Mouse (Mus musculus) intestine, postnatal 0 days (tissue): ENCODE measurements around the gene Lingo4. TPM values are rescaled to one million over a fixed set of nuclear protein-coding genes. Genes with fewer than 3 reads are reported as not detected.

ENCODE experiments used
- ATAC-seq: fragments of 200-750 bp; cut with Nextera tagmentation; 2 replicates; pipeline ENCODE4 v1.8.0; 2017; ENCODE audit warnings: mild to moderate bottlenecking, moderate TSS enrichment, moderate library complexity
- H3K27ac ChIP-seq: fragments of 300-500 bp; sonication (generic); 2 replicates; pipeline ENCODE4 v1.5.1; 2014; ENCODE audit warnings: mild to moderate bottlenecking, low read depth, low read length, moderate library complexity
- H3K27me3 ChIP-seq: fragments of 300-500 bp; sonication (generic); replicated peaks from 2 replicates; pipeline ENCODE4 v1.6.1; 2014; ENCODE audit warnings: low read length, mixed read lengths; ENCODE audit not compliant: control insufficient read depth, insufficient read depth
- H3K36me3 ChIP-seq: fragments of 300-500 bp; sonication (generic); 2 replicates; pipeline ENCODE4 v1.6.1; 2014; ENCODE audit warnings: mild to moderate bottlenecking, moderate library complexity; ENCODE audit not compliant: control insufficient read depth, insufficient read depth
- H3K4me1 ChIP-seq: fragments of 300-500 bp; sonication (generic); replicated peaks from 2 replicates; pipeline ENCODE4 v1.6.1; 2014; ENCODE audit warnings: antibody characterized with exemption, low read length, mixed read lengths; ENCODE audit not compliant: control insufficient read depth, insufficient read depth
- H3K4me2 ChIP-seq: fragments of 300-500 bp; sonication (generic); replicated peaks from 2 replicates; pipeline ENCODE4 v1.6.1; 2014; ENCODE audit warnings: low read depth, mild to moderate bottlenecking, moderate library complexity
- H3K4me3 ChIP-seq: fragments of 300-500 bp; sonication (generic); 2 replicates; pipeline ENCODE4 v1.5.1; 2014; ENCODE audit warnings: low read depth, low read length
- H3K9ac ChIP-seq: fragments of 300-500 bp; sonication (generic); 2 replicates; pipeline ENCODE4 v1.6.1; 2014; ENCODE audit warnings: mild to moderate bottlenecking, low read depth, low read length
- H3K9me3 ChIP-seq: fragments of 300-500 bp; sonication (generic); 2 replicates; pipeline ENCODE4 v1.6.1; 2016; ENCODE audit warnings: mixed run types; ENCODE audit not compliant: control insufficient read depth
- CTCF ChIP-seq: sonication (generic); IDR thresholded peaks from 2 replicates; pipeline ENCODE4 v1.5.1; 2016; ENCODE audit warnings: low read depth, mild to moderate bottlenecking, control low read depth, antibody characterized with exemption, moderate library complexity
- WGBS: fragments of 180-500 bp; shearing (Covaris S2); extraction: QIAGEN DNeasy Blood & Tissue Kit; methylation state at CpG from one replicate; pipeline ENCODE4 v1.1.7; 2014; 5-methylcytosine and 5-hydroxymethylcytosine counted together
- polyA plus RNA-seq: library from polyadenylated mRNA; unstranded; fragments of >200 nt; fragmentation: Nextera tagmentation; extraction: Ambion mirVana; gene quantifications from 2 replicates; pipeline ENCODE4 v1.2.1, GENCODE M21; 2015

The Lingo4 gene
- polyA plus RNA-seq, 1 experiment from 2014 or later, result 0.68 TPM

DNA sequence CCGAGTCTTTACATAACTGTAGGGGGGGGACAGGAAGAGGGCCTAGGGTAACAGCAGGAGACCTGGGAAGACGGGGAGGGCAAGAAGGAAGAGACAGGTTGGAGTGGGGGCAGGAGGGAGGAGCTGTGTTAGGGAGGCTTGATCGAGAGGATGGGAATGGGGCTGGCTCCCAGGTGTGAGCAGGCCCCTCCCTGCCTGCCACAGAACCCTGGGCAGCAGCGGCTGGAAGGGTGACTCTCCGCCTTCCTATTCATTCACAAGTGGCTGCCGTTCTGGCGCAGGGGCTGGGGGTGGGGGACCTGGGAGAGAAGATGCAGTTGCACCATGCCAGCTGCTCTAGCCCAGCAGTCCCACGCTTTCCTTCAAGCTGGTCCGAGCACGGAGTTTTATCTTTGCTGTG is 25.2 kb upstream of the Lingo4 start:
- Histone ChIP-seq H3K4me3 (peak overlapping the region; percentile 53), H3K4me1 (peaks cover 11% of the 10 kb centered on the region; the same call in 1 of the 2 replicates), H3K36me3 (peaks cover 6% of the 10 kb centered on the region; the same call in 1 of the 2 replicates), H3K9me3 (no peaks in the 10 kb centered on the region), H3K27ac (peak overlapping the region; percentile 77), H3K4me2 (peak overlapping the region; percentile 71), H3K9ac (peak overlapping the region; percentile 53), H3K27me3 (no peaks in the 10 kb centered on the region)
- WGBS, result 5% methylated on average over 10 of the region's 10 CpGs
- TF ChIP-seq CTCF, result no peak
- peak; percentile 29; the same call in 1 of the 2 replicates for ATAC-seq

GRCm38 (mm10) chr3:94373597-94374011 is 24.7 kb upstream of the Lingo4 start:
- Histone ChIP-seq H3K4me1 (peaks cover 11% of the 10 kb centered on the region; the same call in 1 of the 2 replicates), H3K27ac (peak overlapping the region; percentile 77), H3K9me3 (no peaks in the 10 kb centered on the region), H3K9ac (peak overlapping the region; percentile 53), H3K36me3 (peaks cover 7% of the 10 kb centered on the region; the same call in 1 of the 2 replicates), H3K4me2 (peak overlapping the region; percentile 71), H3K27me3 (no peaks in the 10 kb centered on the region), H3K4me3 (peak overlapping the region; percentile 53)
- TF ChIP-seq CTCF, result no peak
- 2% methylated on average over 5 of the region's 5 CpGs for WGBS
- peak; percentile 14 for ATAC-seq

GRCm38 (mm10) chr3:94374636-94375035 is 23.7 kb upstream of the Lingo4 start:
- Histone ChIP-seq H3K4me1 (peaks cover 11% of the 10 kb centered on the region; the same call in 1 of the 2 replicates), H3K4me3 (no peak overlapping the region), H3K9me3 (no peaks in the 10 kb centered on the region), H3K27ac (no peak overlapping the region), H3K9ac (no peak overlapping the region), H3K27me3 (no peaks in the 10 kb centered on the region), H3K36me3 (peaks cover 7% of the 10 kb centered on the region; the same call in 1 of the 2 replicates), H3K4me2 (peak overlapping the region; percentile 71)
- TF ChIP-seq CTCF, result no peak
- no peak for ATAC-seq

GRCm38 (mm10) chr3:94375146-94375545 is 23.2 kb upstream of the Lingo4 start:
- H3K27me3 ChIP-seq, result no peaks in the 10 kb centered on the region
- no peak overlapping the region for H3K4me3 ChIP-seq
- H3K4me2 ChIP-seq, result peak overlapping the region; percentile 71; the same call in 1 of the 2 replicates
- H3K36me3 ChIP-seq, result peaks cover 7% of the 10 kb centered on the region; the same call in 1 of the 2 replicates
- TF ChIP-seq CTCF, result no peak
- no peak for ATAC-seq
- no peaks in the 10 kb centered on the region for H3K9me3 ChIP-seq
- peaks cover 11% of the 10 kb centered on the region; the same call in 1 of the 2 replicates for H3K4me1 ChIP-seq
- H3K9ac ChIP-seq, result no peak overlapping the region
- H3K27ac ChIP-seq, result no peak overlapping the region
- 74% methylated on average over 2 of the region's 2 CpGs for WGBS

DNA sequence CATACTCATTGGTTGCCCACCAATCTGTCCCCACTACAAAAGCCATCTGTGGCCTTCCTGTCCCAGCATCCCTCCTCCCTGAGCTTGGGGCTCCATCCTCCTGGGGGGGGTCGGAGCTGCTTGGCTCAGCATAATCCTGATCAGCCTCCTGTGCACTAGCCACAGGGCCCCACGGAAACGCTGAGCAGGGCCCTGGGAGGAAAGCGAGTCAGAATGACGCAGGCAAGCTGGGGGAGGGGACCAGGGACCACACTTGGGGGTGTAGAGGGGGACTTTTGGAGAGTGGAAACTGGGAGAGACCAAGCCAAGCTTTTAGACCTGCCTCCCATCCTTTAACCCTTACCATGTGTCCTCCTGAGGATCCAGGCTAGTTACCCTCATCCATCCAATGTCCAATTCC is 22.5 kb upstream of the Lingo4 start:
- no peaks in the 10 kb centered on the region for H3K9me3 ChIP-seq
- no peak overlapping the region for H3K4me3 ChIP-seq
- no peaks in the 10 kb centered on the region for H3K27me3 ChIP-seq
- H3K4me2 ChIP-seq, result no peak overlapping the region
- WGBS, result 57% methylated on average over 5 of the region's 5 CpGs
- peaks cover 7% of the 10 kb centered on the region; the same call in 1 of the 2 replicates for H3K36me3 ChIP-seq
- peaks cover 11% of the 10 kb centered on the region; the same call in 1 of the 2 replicates for H3K4me1 ChIP-seq
- no peak overlapping the region for H3K9ac ChIP-seq
- no peak overlapping the region for H3K27ac ChIP-seq
- no peak for TF ChIP-seq CTCF
- ATAC-seq, result no peak

DNA sequence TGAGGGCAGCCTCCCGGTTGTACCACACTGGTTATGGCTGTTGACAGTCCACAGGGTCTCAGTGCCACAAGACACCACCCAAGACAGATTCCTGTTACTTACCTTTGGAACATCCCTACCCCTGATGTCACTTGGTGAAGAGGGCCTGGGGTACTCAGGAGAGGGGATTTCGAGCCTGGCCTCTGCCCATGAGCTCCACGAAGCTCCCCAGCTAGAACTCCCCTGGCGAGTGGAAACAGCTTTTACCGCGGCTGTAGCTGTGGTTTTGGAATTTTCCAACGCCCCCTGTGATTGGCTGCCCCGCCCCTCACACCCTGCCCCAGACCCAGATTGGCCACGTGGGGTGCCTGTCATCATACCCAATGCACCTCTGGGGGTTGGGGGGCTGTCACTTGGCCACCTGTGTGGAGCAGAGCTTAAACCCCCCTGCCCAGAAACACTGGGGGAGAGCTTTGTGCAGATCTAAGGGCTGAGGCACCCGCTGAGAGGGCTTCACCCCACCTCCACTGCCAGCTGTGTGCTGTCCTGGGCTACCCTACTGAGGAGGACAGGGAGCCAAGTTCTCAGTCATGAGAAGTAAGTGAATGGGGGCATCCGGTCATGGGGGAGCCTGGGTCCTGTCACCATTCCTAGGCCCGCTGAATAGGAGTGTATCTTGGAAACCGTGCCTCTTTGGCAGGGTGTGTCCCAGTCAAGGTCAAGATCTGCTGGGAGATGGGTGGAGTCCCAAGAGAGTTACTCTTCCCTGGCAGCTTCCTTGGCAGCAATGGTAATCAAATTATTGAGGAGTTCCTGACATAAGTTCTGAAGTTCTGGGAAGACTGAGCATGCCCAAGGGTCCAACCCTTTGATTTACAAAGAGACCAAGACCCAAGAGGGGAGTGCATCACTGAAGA is 21.0 kb upstream of the Lingo4 start:
- Histone ChIP-seq H3K4me1 (peaks cover 11% of the 10 kb centered on the region; the same call in 1 of the 2 replicates), H3K4me3 (no peak overlapping the region), H3K9ac (no peak overlapping the region), H3K36me3 (peaks cover 7% of the 10 kb centered on the region; the same call in 1 of the 2 replicates), H3K27me3 (no peaks in the 10 kb centered on the region), H3K27ac (no peak overlapping the region), H3K4me2 (no peak overlapping the region), H3K9me3 (no peaks in the 10 kb centered on the region)
- ATAC-seq, result no peak
- WGBS, result 19% methylated on average over 13 of the region's 13 CpGs
- no peak for TF ChIP-seq CTCF
